21 mouse cellular contexts compared by ENCODE assay signal in genomic region chr17:11736531-11736930, GRCm38 (mm10).
DNase-seq lines count a peak whose midpoint lies in the region; ATAC-seq lines count a peak whose summit lies in the region.
"Had no signal": no experiment of that assay in that cellular context is flagged by ENCODE, and none has a peak within 500 bp of the region (broad histone marks: within the 10 kb centered on the region; RNA-seq: fewer than 3 reads in every experiment).

No protein-coding gene starts in this region.

- no peaks in the 10 kb centered on the region for H3K27me3 ChIP-seq in midbrain, embryonic 12.5 days
- no peaks in the 10 kb centered on the region for H3K27me3 ChIP-seq in midbrain, embryonic 13.5 days
- H3K27me3 ChIP-seq: embryonic facial prominence, embryonic 12.5 days; forebrain, embryonic 13.5 days; forebrain, embryonic 15.5 days had no signal

- H3K4me3 ChIP-seq in midbrain, embryonic 12.5 days: no peak overlapping the region
- H3K4me3 ChIP-seq in midbrain, embryonic 13.5 days (replicated peaks): no peak overlapping the region
- H3K4me3 ChIP-seq: embryonic facial prominence, embryonic 10.5 days; embryonic facial prominence, embryonic 12.5 days; forebrain, embryonic 13.5 days; forebrain, embryonic 15.5 days had no signal

- intact Hi-C loops in heart, postnatal 25 days (cut with DNase I): no loop called here

- H3K36me3 ChIP-seq in midbrain, embryonic 12.5 days: no peaks in the 10 kb centered on the region
- no peaks in the 10 kb centered on the region for H3K36me3 ChIP-seq in midbrain, embryonic 13.5 days
- H3K36me3 ChIP-seq: embryonic facial prominence, embryonic 10.5 days; embryonic facial prominence, embryonic 12.5 days; forebrain, embryonic 15.5 days; G1E had no signal

- peak; percentile 44; the same call in 1 of the 2 replicates for ATAC-seq in midbrain, embryonic 12.5 days (ENCODE audit: low FRiP score, low read depth)
- ATAC-seq in midbrain, embryonic 13.5 days: no peak
- ATAC-seq: CD4-positive, CD25-positive, alpha-beta regulatory T cell, adult 4 months; forebrain, embryonic 13.5 days; forebrain, embryonic 15.5 days; forebrain, postnatal 0 days had no signal

- no peak overlapping the region for H3K9ac ChIP-seq in midbrain, embryonic 12.5 days (replicated peaks)
- H3K9ac ChIP-seq in midbrain, embryonic 13.5 days (replicated peaks): no peak overlapping the region
- H3K9ac ChIP-seq: embryonic facial prominence, embryonic 12.5 days; forebrain, embryonic 13.5 days; forebrain, embryonic 15.5 days; forebrain, postnatal 0 days had no signal

- DNase-seq in heart, adult 11 months: peak; percentile 31
- no peak for DNase-seq in heart, postnatal 25 days (ENCODE audit: low spot score)
- DNase-seq in thymus, postnatal 25 days: no peak
- DNase-seq: adrenal gland, adult 2 months; adrenal gland, postnatal 10 days; adrenal gland, postnatal 25 days; B cell, adult 2 months; cerebellum, adult 11-12 months; cerebellum, adult 2 months; cerebellum, adult 9-10 months; cerebellum, postnatal 10 days; cerebellum, postnatal 25 days; forebrain, postnatal 0 days had no signal

- no peak overlapping the region for H3K27ac ChIP-seq in midbrain, embryonic 12.5 days (replicated peaks)
- no peak overlapping the region for H3K27ac ChIP-seq in midbrain, embryonic 13.5 days
- H3K27ac ChIP-seq: embryonic facial prominence, embryonic 10.5 days; embryonic facial prominence, embryonic 12.5 days; forebrain, embryonic 13.5 days; forebrain, embryonic 15.5 days had no signal

- no peak overlapping the region for H3K4me2 ChIP-seq in midbrain, embryonic 12.5 days (replicated peaks)
- H3K4me2 ChIP-seq in midbrain, embryonic 13.5 days (replicated peaks): no peak overlapping the region
- H3K4me2 ChIP-seq: embryonic facial prominence, embryonic 12.5 days; forebrain, embryonic 13.5 days; forebrain, embryonic 15.5 days had no signal

- H3K9me3 ChIP-seq in midbrain, embryonic 12.5 days: no peaks in the 10 kb centered on the region
- H3K9me3 ChIP-seq in midbrain, embryonic 13.5 days: no peaks in the 10 kb centered on the region
- H3K9me3 ChIP-seq: embryonic facial prominence, embryonic 10.5 days; embryonic facial prominence, embryonic 12.5 days; forebrain, embryonic 13.5 days; forebrain, embryonic 15.5 days; G1E had no signal

- WGBS in midbrain, embryonic 12.5 days: 42% methylated on average over 3 of the region's 3 CpGs
- WGBS in midbrain, embryonic 13.5 days: 29% methylated on average over 3 of the region's 3 CpGs

- peaks cover 8% of the 10 kb centered on the region; the same call in 1 of the 2 replicates for H3K4me1 ChIP-seq in midbrain, embryonic 12.5 days
- peaks cover 10% of the 10 kb centered on the region for H3K4me1 ChIP-seq in midbrain, embryonic 13.5 days (replicated peaks)
- H3K4me1 ChIP-seq: embryonic facial prominence, embryonic 10.5 days; embryonic facial prominence, embryonic 12.5 days had no signal
